Mouse (Mus musculus) forebrain, embryonic 15.5 days (tissue): ENCODE results near the gene Scnn1a. TPM values are rescaled to one million over a fixed set of nuclear protein-coding genes. Genes with fewer than 3 reads are reported as not detected.
A peak's percentile ranks its signal among the peaks of the same experiment; 100 is the strongest.

Experiments
- ATAC-seq: fragments of 200-750 bp; cut with Nextera tagmentation; replicated peaks from 2 replicates; pipeline ENCODE4 v1.8.0; 2017; ENCODE audit warnings: mild to moderate bottlenecking, moderate TSS enrichment, moderate library complexity
- H3K27ac ChIP-seq: fragments of 300-500 bp; sonication (generic); replicated peaks from 2 replicates; pipeline ENCODE4 v1.5.1; 2015; ENCODE audit warnings: mild to moderate bottlenecking, inconsistent platforms
- H3K27me3 ChIP-seq: fragments of 300-500 bp; sonication (generic); 2 replicates; pipeline ENCODE4 v1.6.1; 2015; ENCODE audit warnings: inconsistent platforms
- H3K36me3 ChIP-seq: fragments of 300-500 bp; sonication (generic); 2 replicates; pipeline ENCODE4 v1.6.1; 2015; ENCODE audit warnings: mild to moderate bottlenecking, inconsistent platforms
- H3K4me1 ChIP-seq: fragments of 300-500 bp; sonication (generic); 2 replicates; pipeline ENCODE4 v1.6.1; 2015; ENCODE audit warnings: inconsistent platforms
- H3K4me2 ChIP-seq: fragments of 300-500 bp; sonication (generic); replicated peaks from 2 replicates; pipeline ENCODE4 v1.6.1; 2015; ENCODE audit warnings: mild to moderate bottlenecking, inconsistent platforms
- H3K4me3 ChIP-seq: fragments of 300-500 bp; sonication (generic); 2 replicates; pipeline ENCODE4 v1.5.1; 2015; ENCODE audit warnings: mild to moderate bottlenecking, inconsistent platforms
- H3K9ac ChIP-seq: fragments of 300-500 bp; sonication (generic); replicated peaks from 2 replicates; pipeline ENCODE4 v1.6.1; 2015; ENCODE audit warnings: mild to moderate bottlenecking, inconsistent platforms
- H3K9me3 ChIP-seq: fragments of 300-500 bp; sonication (generic); 2 replicates; pipeline ENCODE4 v1.6.1; 2016; ENCODE audit warnings: inconsistent platforms
- WGBS: fragments of 180-500 bp; shearing (Covaris S2); methylation state at CpG from one replicate; pipeline ENCODE4 v1.1.7; 2015; ENCODE audit warnings: mixed read lengths; 5-methylcytosine and 5-hydroxymethylcytosine counted together
- polyA plus RNA-seq: library from polyadenylated mRNA; unstranded; fragments of >200 nt; fragmentation: Nextera tagmentation; extraction: Ambion mirVana; gene quantifications from 2 replicates; pipeline ENCODE4 v1.2.1, GENCODE M21; 2015

Scnn1a gene
- polyA plus RNA-seq, 1 experiment from 2014 or later: 0.25 TPM

- H3K4me1 ChIP-seq: peaks cover 8% of the 10 kb centered on the region; the same call in 1 of the 2 replicates
- H3K9ac ChIP-seq: no peak overlapping the region
- H3K4me2 ChIP-seq: no peak overlapping the region
- H3K9me3 ChIP-seq: no peaks in the 10 kb centered on the region
- 80% methylated on average over 5 of the region's 5 CpGs for WGBS
- no peak overlapping the region for H3K27ac ChIP-seq
- ATAC-seq: no peak
- H3K4me3 ChIP-seq: no peak overlapping the region
- no peaks in the 10 kb centered on the region for H3K36me3 ChIP-seq
- H3K27me3 ChIP-seq: no peaks in the 10 kb centered on the region
Measured at GRCm38 (mm10) chr6:125328243-125328642, 7.8 kb downstream of the Scnn1a start.

- WGBS: 1% methylated on average over 39 of the region's 39 CpGs
- ATAC-seq: peak; percentile 89
- H3K4me2 ChIP-seq: peak overlapping the region; percentile 91
- H3K9me3 ChIP-seq: no peaks in the 10 kb centered on the region
- H3K36me3 ChIP-seq: no peaks in the 10 kb centered on the region
- H3K4me3 ChIP-seq: peak overlapping the region; percentile 57
- peaks cover 8% of the 10 kb centered on the region; the same call in 1 of the 2 replicates for H3K4me1 ChIP-seq
- no peaks in the 10 kb centered on the region for H3K27me3 ChIP-seq
- no peak overlapping the region for H3K27ac ChIP-seq
- H3K9ac ChIP-seq: peak overlapping the region; percentile 57
Measured at GRCm38 (mm10) chr6:125330626-125331326, 10.3 kb downstream of the Scnn1a start.

- 80% methylated on average over 14 of the region's 14 CpGs for WGBS
- Histone ChIP-seq H3K27ac (no peak overlapping the region), H3K9ac (no peak overlapping the region), H3K36me3 (no peaks in the 10 kb centered on the region), H3K27me3 (no peaks in the 10 kb centered on the region), H3K9me3 (no peaks in the 10 kb centered on the region), H3K4me1 (peaks cover 8% of the 10 kb centered on the region; the same call in 1 of the 2 replicates), H3K4me3 (no peak overlapping the region), H3K4me2 (no peak overlapping the region)
- no peak for ATAC-seq
Measured at GRCm38 (mm10) chr6:125333112-125333899, 12.8 kb downstream of the Scnn1a start.

- H3K9ac ChIP-seq: no peak overlapping the region
- no peaks in the 10 kb centered on the region for H3K27me3 ChIP-seq
- 41% methylated on average over 2 of the region's 2 CpGs for WGBS
- no peaks in the 10 kb centered on the region for H3K36me3 ChIP-seq
- H3K4me2 ChIP-seq: no peak overlapping the region
- ATAC-seq: no peak
- H3K9me3 ChIP-seq: no peaks in the 10 kb centered on the region
- H3K4me3 ChIP-seq: no peak overlapping the region
- H3K27ac ChIP-seq: no peak overlapping the region
- H3K4me1 ChIP-seq: peaks cover 8% of the 10 kb centered on the region; the same call in 1 of the 2 replicates
Measured at GRCm38 (mm10) chr6:125334356-125334755, 13.9 kb downstream of the Scnn1a start.

- no peaks in the 10 kb centered on the region for H3K4me1 ChIP-seq
- no peaks in the 10 kb centered on the region for H3K9me3 ChIP-seq
- H3K4me2 ChIP-seq: no peak overlapping the region
- H3K27ac ChIP-seq: no peak overlapping the region
- no peak overlapping the region for H3K4me3 ChIP-seq
- no peaks in the 10 kb centered on the region for H3K27me3 ChIP-seq
- no peak overlapping the region for H3K9ac ChIP-seq
- no peak for ATAC-seq
- H3K36me3 ChIP-seq: no peaks in the 10 kb centered on the region
- WGBS: 79% methylated on average over 9 of the region's 9 CpGs
Measured at GRCm38 (mm10) chr6:125338791-125339660, 18.6 kb downstream of the Scnn1a start.

- Histone ChIP-seq H3K4me2 (no peak overlapping the region), H3K4me3 (no peak overlapping the region), H3K27ac (no peak overlapping the region), H3K9me3 (no peaks in the 10 kb centered on the region), H3K27me3 (no peaks in the 10 kb centered on the region), H3K4me1 (no peaks in the 10 kb centered on the region), H3K36me3 (no peaks in the 10 kb centered on the region), H3K9ac (no peak overlapping the region)
- WGBS: 72% methylated on average over 5 of the region's 5 CpGs
- no peak for ATAC-seq
Measured at GRCm38 (mm10) chr6:125340244-125340643, 19.8 kb downstream of the Scnn1a start.

- WGBS: 63% methylated on average over 3 of the region's 3 CpGs
- no peaks in the 10 kb centered on the region for H3K36me3 ChIP-seq
- no peaks in the 10 kb centered on the region for H3K27me3 ChIP-seq
- H3K4me2 ChIP-seq: no peak overlapping the region
- H3K4me1 ChIP-seq: no peaks in the 10 kb centered on the region
- no peak overlapping the region for H3K9ac ChIP-seq
- ATAC-seq: no peak
- H3K27ac ChIP-seq: no peak overlapping the region
- H3K9me3 ChIP-seq: no peaks in the 10 kb centered on the region
- H3K4me3 ChIP-seq: no peak overlapping the region
Measured at GRCm38 (mm10) chr6:125342198-125342597, 21.7 kb downstream of the Scnn1a start.

GRCm38 (mm10) chr6:125344084-125344483, 23.6 kb downstream of the Scnn1a start:
- no peak overlapping the region for H3K27ac ChIP-seq
- no peak overlapping the region for H3K4me2 ChIP-seq
- no peak overlapping the region for H3K9ac ChIP-seq
- peaks cover 5% of the 10 kb centered on the region for H3K4me1 ChIP-seq
- WGBS: 23% methylated on average over 8 of the region's 8 CpGs
- no peaks in the 10 kb centered on the region for H3K36me3 ChIP-seq
- no peaks in the 10 kb centered on the region for H3K9me3 ChIP-seq
- no peaks in the 10 kb centered on the region for H3K27me3 ChIP-seq
- H3K4me3 ChIP-seq: no peak overlapping the region
- no peak for ATAC-seq

- no peak for ATAC-seq
- WGBS: 66% methylated on average over 4 of the region's 4 CpGs
- H3K4me1 ChIP-seq: peaks cover 13% of the 10 kb centered on the region
Measured at GRCm38 (mm10) chr6:125344866-125345265, 24.4 kb downstream of the Scnn1a start.

GRCm38 (mm10) chr6:125345625-125346024, 25.2 kb downstream of the Scnn1a start:
- Histone ChIP-seq H3K27me3 (no peaks in the 10 kb centered on the region), H3K27ac (no peak overlapping the region), H3K4me3 (no peak overlapping the region), H3K36me3 (no peaks in the 10 kb centered on the region), H3K9ac (no peak overlapping the region), H3K4me2 (no peak overlapping the region), H3K9me3 (no peaks in the 10 kb centered on the region), H3K4me1 (peaks cover 20% of the 10 kb centered on the region)
- WGBS: 80% methylated on average over 1 of the region's 1 CpGs
- no peak for ATAC-seq

More at GRCm38 (mm10) chr6:125344866-125345265, 24.4 kb downstream of the Scnn1a start:
- Histone ChIP-seq H3K27me3 (no peaks in the 10 kb centered on the region), H3K9me3 (no peaks in the 10 kb centered on the region), H3K27ac (no peak overlapping the region), H3K4me3 (no peak overlapping the region), H3K9ac (no peak overlapping the region), H3K4me2 (no peak overlapping the region), H3K36me3 (no peaks in the 10 kb centered on the region)

- 54% methylated on average over 2 of the region's 2 CpGs for WGBS
- Histone ChIP-seq H3K36me3 (no peaks in the 10 kb centered on the region), H3K27ac (no peak overlapping the region), H3K27me3 (no peaks in the 10 kb centered on the region), H3K4me2 (no peak overlapping the region), H3K4me3 (no peak overlapping the region), H3K4me1 (peaks cover 20% of the 10 kb centered on the region), H3K9me3 (no peaks in the 10 kb centered on the region), H3K9ac (no peak overlapping the region)
- ATAC-seq: no peak
Measured at GRCm38 (mm10) chr6:125346029-125346428, 25.6 kb downstream of the Scnn1a start.
